Mouse (Mus musculus) kidney, embryonic 14.5 days (tissue): Measurements from ENCODE around the gene C130074G19Rik. TPM values are rescaled to one million over a fixed set of nuclear protein-coding genes. Genes with fewer than 3 reads are reported as not detected.

Experiments used
- ATAC-seq: fragments of 200-750 bp; cut with Nextera tagmentation; 2 replicates; pipeline ENCODE4 v1.8.0; 2017; ENCODE audit warnings: moderate number of reproducible peaks, mild to moderate bottlenecking, moderate TSS enrichment, moderate library complexity; ENCODE audit not compliant: low FRiP score, low TSS enrichment
- H3K27ac ChIP-seq: fragments of 300-500 bp; sonication (generic); 2 replicates; pipeline ENCODE4 v1.5.1; 2014; ENCODE audit warnings: low read depth, mild to moderate bottlenecking, low read length, moderate library complexity, mixed read lengths
- H3K27me3 ChIP-seq: fragments of 300-500 bp; sonication (generic); 2 replicates; pipeline ENCODE4 v1.6.1; 2014; ENCODE audit warnings: mild to moderate bottlenecking, low read length; ENCODE audit not compliant: control insufficient read depth, insufficient read depth
- H3K36me3 ChIP-seq: fragments of 300-500 bp; sonication (generic); 2 replicates; pipeline ENCODE4 v1.6.1; 2014; ENCODE audit warnings: low read length, mixed read lengths; ENCODE audit not compliant: control insufficient read depth, insufficient read depth
- H3K4me1 ChIP-seq: fragments of 300-500 bp; sonication (generic); 2 replicates; pipeline ENCODE4 v1.6.1; 2014; ENCODE audit warnings: low read length, mixed read lengths; ENCODE audit not compliant: control insufficient read depth, insufficient read depth
- H3K4me2 ChIP-seq: fragments of 300-500 bp; sonication (generic); replicated peaks from 2 replicates; pipeline ENCODE4 v1.6.1; 2014; ENCODE audit warnings: low read depth, mild to moderate bottlenecking, low read length
- H3K4me3 ChIP-seq: fragments of 300-500 bp; sonication (generic); 2 replicates; pipeline ENCODE4 v1.5.1; 2014; ENCODE audit warnings: mild to moderate bottlenecking, low read length
- H3K9ac ChIP-seq: fragments of 300-500 bp; sonication (generic); 2 replicates; pipeline ENCODE4 v1.6.1; 2014; ENCODE audit warnings: low read depth, mild to moderate bottlenecking, low read length, moderate library complexity
- H3K9me3 ChIP-seq: fragments of 300-500 bp; sonication (generic); 2 replicates; pipeline ENCODE4 v1.6.1; 2016; ENCODE audit warnings: low read length; ENCODE audit not compliant: control insufficient read depth
- WGBS: fragments of 180-500 bp; shearing (Covaris S2); extraction: QIAGEN DNeasy Blood & Tissue Kit; methylation state at CpG from one replicate; pipeline ENCODE4 v1.1.7; 2014; 5-methylcytosine and 5-hydroxymethylcytosine counted together
- polyA plus RNA-seq: library from polyadenylated mRNA; unstranded; fragments of >200 nt; fragmentation: Nextera tagmentation; extraction: Ambion mirVana; gene quantifications from 2 replicates; pipeline ENCODE4 v1.2.1, GENCODE M21; 2014

C130074G19Rik gene
- polyA plus RNA-seq, 1 experiment from 2014 or later: 2.2 TPM

DNA sequence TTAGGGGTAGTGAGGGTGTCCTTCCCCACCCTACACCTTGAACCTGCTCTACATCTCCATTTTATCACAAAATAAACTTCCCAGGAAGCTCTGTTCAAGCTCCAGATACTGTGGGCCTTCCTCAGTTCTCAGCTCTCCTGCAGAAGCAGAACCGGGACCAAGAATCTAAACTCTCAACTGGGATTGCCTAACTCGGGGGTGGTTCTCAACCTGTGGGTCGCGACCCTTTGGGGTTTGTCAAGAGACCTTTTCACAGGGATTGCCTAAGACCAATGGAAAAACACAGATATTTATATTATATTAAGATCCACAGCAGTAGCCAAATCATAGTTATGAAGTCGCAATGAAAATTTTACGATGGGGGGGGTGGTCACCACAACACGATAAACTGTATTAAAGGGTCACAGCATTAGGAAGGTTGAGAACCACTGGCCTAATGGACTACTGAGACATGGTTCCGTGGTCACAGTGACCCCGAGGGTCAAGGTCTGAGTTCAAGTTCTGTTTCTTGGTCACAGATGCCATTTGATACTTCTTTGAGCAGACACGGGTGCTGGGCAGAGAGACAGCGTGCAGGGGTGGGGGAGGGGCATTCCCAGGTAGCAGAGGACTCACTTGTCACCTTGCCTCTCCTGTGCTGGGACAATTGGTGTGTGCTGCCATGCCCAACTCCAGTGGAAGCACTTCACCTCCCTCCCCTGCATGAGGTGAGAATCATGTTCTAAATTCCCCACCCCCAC, 12.2 kb downstream of the C130074G19Rik start:
- ATAC-seq: 0 out of 2 replicates have a peak, but pooled peaks have one; percentile 40
- Histone ChIP-seq H3K27ac (no peak overlapping the region), H3K36me3 (no peaks in the 10 kb centered on the region), H3K9me3 (no peaks in the 10 kb centered on the region), H3K9ac (no peak overlapping the region), H3K4me1 (no peaks in the 10 kb centered on the region), H3K4me2 (no peak overlapping the region), H3K27me3 (no peaks in the 10 kb centered on the region), H3K4me3 (no peak overlapping the region)
- WGBS: 72% methylated on average over 11 of the region's 11 CpGs

- 76% methylated on average over 4 of the region's 4 CpGs for WGBS
- H3K9ac ChIP-seq: no peak overlapping the region
- no peaks in the 10 kb centered on the region for H3K36me3 ChIP-seq
- H3K4me2 ChIP-seq: no peak overlapping the region
- no peak for ATAC-seq
- no peak overlapping the region for H3K4me3 ChIP-seq
- H3K4me1 ChIP-seq: no peaks in the 10 kb centered on the region
- H3K27me3 ChIP-seq: no peaks in the 10 kb centered on the region
- H3K9me3 ChIP-seq: no peaks in the 10 kb centered on the region
- H3K27ac ChIP-seq: no peak overlapping the region
These were observed 13.0 kb downstream of the C130074G19Rik start for GRCm38 (mm10) chr1:184869939-184870565.

DNA sequence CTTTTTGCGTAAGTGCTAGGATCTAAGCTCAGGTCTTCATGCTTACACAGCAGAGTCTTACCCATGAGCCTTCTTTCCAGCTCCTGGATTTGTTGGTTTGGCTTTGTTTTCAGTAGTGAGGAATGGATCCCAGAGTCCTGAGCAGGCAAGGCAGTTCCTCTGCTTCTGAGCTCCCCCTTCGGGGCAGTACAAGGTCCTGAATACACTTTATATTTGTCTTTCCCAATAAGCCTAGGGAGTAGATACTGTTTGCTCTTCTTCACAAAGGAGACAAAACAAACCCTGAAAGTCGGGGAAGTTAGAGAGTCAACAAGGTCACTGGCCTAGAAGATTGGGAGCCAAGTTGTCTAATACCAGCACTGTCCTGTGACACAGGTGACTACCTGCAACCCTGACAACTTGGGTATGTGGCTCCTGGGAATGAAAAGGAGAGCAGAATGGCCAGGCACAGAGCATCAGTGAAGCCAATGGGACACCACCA, 15.3 kb downstream of the C130074G19Rik start:
- WGBS: 84% methylated on average over 3 of the region's 3 CpGs
- H3K9me3 ChIP-seq: no peaks in the 10 kb centered on the region

GRCm38 (mm10) chr1:184864381-184864801, 18.6 kb downstream of the C130074G19Rik start:
- Histone ChIP-seq H3K27me3 (no peaks in the 10 kb centered on the region), H3K4me1 (0 out of 2 replicates have a peak, but pooled peaks cover 7% of the 10 kb centered on the region), H3K36me3 (no peaks in the 10 kb centered on the region), H3K9me3 (no peaks in the 10 kb centered on the region), H3K27ac (peak overlapping the region; percentile 37), H3K9ac (no peak overlapping the region), H3K4me3 (no peak overlapping the region), H3K4me2 (no peak overlapping the region)
- whole genome bisulfite sequencing: 26% methylated on average over 7 of the region's 7 CpGs
- no peak for ATAC-seq

More for the DNA sequence above, 15.3 kb downstream of the C130074G19Rik start:
- H3K9ac ChIP-seq: no peak overlapping the region
- no peak overlapping the region for H3K4me2 ChIP-seq
- H3K36me3 ChIP-seq: no peaks in the 10 kb centered on the region
- no peaks in the 10 kb centered on the region for H3K27me3 ChIP-seq
- no peak overlapping the region for H3K27ac ChIP-seq
- H3K4me1 ChIP-seq: 0 out of 2 replicates have a peak, but pooled peaks cover 7% of the 10 kb centered on the region
- ATAC-seq: no peak
- H3K4me3 ChIP-seq: no peak overlapping the region

DNA sequence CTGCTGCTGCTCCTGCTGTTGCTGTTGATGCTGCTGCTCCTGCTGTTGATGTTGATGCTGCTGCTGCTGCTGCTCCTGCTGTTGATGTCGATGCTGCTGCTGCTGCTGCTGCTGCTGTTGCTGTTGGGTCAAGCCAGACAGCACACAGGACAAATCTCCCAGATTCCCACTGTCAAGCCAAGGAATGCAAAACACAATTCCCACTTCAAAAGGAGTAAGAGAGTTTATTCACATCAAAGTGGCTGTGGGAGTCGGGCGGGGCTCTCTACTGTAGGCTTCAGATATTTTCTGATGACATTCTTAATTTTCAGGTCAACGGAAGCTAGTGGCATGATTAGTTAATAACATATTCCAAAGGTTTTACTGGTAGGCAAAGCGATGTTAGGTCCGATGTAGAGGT, 20.4 kb downstream of the C130074G19Rik start:
- no peak overlapping the region for H3K4me2 ChIP-seq
- no peak overlapping the region for H3K4me3 ChIP-seq
- no peak overlapping the region for H3K9ac ChIP-seq
- 93% methylated on average over 6 of the region's 6 CpGs for WGBS
- no peaks in the 10 kb centered on the region for H3K27me3 ChIP-seq
- ATAC-seq: no peak
- H3K27ac ChIP-seq: no peak overlapping the region
- H3K36me3 ChIP-seq: no peaks in the 10 kb centered on the region
- no peaks in the 10 kb centered on the region for H3K9me3 ChIP-seq
- 0 out of 2 replicates have a peak, but pooled peaks cover 7% of the 10 kb centered on the region for H3K4me1 ChIP-seq

DNA sequence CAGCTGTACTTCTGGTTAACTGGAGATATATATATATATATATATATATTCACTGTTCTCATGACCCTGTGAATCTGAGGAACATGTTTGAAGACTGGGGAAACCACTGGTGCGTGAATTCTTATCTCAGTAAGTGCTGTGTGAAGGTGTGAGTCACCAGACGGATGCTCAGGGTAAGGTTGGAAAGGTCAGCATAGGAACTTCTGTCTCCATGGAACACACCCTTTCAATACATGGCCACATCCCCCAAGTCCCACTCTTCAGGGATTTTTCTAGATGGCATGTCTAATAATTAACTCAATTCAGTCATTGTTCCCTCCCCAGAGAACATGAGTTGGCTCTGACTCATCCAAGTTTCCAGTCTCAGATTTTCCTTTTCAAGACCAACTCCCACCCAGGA, 21.5 kb downstream of the C130074G19Rik start:
- ATAC-seq: no peak; the same call in 1 of the 2 replicates
- Histone ChIP-seq H3K4me2 (no peak overlapping the region), H3K9ac (no peak overlapping the region), H3K27me3 (no peaks in the 10 kb centered on the region), H3K4me3 (no peak overlapping the region), H3K9me3 (no peaks in the 10 kb centered on the region), H3K36me3 (no peaks in the 10 kb centered on the region), H3K27ac (no peak overlapping the region), H3K4me1 (0 out of 2 replicates have a peak, but pooled peaks cover 7% of the 10 kb centered on the region)
- WGBS: 68% methylated on average over 2 of the region's 2 CpGs

GRCm38 (mm10) chr1:184860276-184860675, 22.7 kb downstream of the C130074G19Rik start:
- Histone ChIP-seq H3K27me3 (no peaks in the 10 kb centered on the region), H3K27ac (no peak overlapping the region), H3K9ac (no peak overlapping the region), H3K4me3 (no peak overlapping the region), H3K4me2 (no peak overlapping the region), H3K9me3 (no peaks in the 10 kb centered on the region), H3K4me1 (0 out of 2 replicates have a peak, but pooled peaks cover 7% of the 10 kb centered on the region), H3K36me3 (no peaks in the 10 kb centered on the region)
- 48% methylated on average over 3 of the region's 3 CpGs for WGBS
- no peak; the same call in 1 of the 2 replicates for ATAC-seq

DNA sequence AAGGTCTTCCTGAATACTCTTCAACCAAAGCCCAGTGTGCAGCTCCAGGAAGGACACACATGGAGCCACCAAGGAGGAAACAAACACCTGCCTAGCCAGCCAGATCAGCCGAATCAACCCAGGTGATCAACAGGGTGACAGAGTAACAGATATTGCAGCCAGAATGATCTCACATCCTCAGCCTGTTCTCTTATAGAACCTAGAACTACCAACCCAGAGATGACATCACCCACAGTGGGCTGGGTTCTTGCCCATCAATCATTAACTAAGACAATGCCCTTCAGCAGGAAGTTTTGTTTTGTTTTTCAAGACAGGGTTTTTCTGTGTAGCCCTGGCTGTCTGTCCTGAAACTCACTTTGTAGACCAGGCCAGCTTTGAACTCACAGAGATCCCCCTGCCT, 24.8 kb downstream of the C130074G19Rik start:
- H3K4me1 ChIP-seq: peaks cover 3% of the 10 kb centered on the region; the same call in 1 of the 2 replicates
- no peak overlapping the region for H3K4me3 ChIP-seq
- no peak overlapping the region for H3K4me2 ChIP-seq
- H3K27ac ChIP-seq: no peak overlapping the region
- H3K27me3 ChIP-seq: no peaks in the 10 kb centered on the region
- 90% methylated on average over 1 of the region's 1 CpGs for WGBS
- H3K9me3 ChIP-seq: no peaks in the 10 kb centered on the region
- no peaks in the 10 kb centered on the region for H3K36me3 ChIP-seq
- ATAC-seq: no peak
- no peak overlapping the region for H3K9ac ChIP-seq

- Histone ChIP-seq H3K9ac (no peak overlapping the region), H3K4me2 (no peak overlapping the region), H3K36me3 (no peaks in the 10 kb centered on the region), H3K27ac (no peak overlapping the region), H3K4me1 (peaks cover 3% of the 10 kb centered on the region; the same call in 1 of the 2 replicates), H3K27me3 (no peaks in the 10 kb centered on the region), H3K9me3 (no peaks in the 10 kb centered on the region), H3K4me3 (no peak overlapping the region)
- 86% methylated on average over 9 of the region's 9 CpGs for WGBS
- no peak for ATAC-seq
These were observed 25.8 kb downstream of the C130074G19Rik start for GRCm38 (mm10) chr1:184857216-184857615.
